Mouse (Mus musculus): ENCODE results near the gene Crb3.

DNA sequence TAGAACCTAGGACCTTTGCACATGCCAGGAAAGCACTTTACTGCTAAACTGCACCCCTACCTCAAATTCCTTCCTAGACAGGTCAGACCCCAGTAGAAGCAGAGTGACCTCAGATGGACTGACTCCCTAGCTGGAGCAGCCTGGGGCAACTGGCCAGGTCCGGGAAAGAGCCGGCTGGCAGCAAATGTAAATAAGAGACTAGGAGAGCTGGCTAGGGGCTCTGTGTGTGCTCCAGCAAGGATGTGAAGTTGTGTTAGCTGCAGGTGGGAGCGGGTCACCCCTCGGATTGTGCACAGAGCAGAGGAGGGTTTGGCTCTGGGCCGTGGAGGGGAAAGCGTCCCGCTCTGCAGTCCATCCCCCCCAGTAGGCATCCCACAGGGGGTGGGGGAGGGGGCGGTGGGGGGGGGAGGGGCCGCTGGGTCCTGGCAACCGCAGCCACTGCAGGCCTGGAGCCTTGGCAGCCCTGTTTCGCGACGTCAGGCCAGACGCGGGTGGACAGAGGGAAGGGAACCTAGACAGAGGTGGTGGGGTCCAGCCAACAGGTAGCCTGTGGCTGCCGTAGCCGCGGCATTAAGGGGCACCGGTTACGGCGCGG is at the start of gene Crb3:
- TF ChIP-seq CTCF (IDR thresholded peaks at IDR 0.05; ENCODE audit: extremely low read depth, insufficient read depth, insufficient read length, insufficient replicate concordance) (no peak), POLR2A (IDR thresholded peaks at IDR 0.05; ENCODE audit: low read depth, low read length) (no peak)
